Mouse (Mus musculus) lung, adult 2 months (tissue): Measurements from ENCODE around the gene Hypk. TPM values are rescaled to one million over a fixed set of nuclear protein-coding genes. Genes with fewer than 3 reads are reported as not detected.

Experiments
- DNase-seq: peaks from one replicate; pipeline ENCODE4 v3.0.0; 2022
- H3K4me1 ChIP-seq: fragments of 200-500 bp; 2 replicates; pipeline ENCODE4 v1.6.1; 2011; ENCODE audit warnings: low read length; ENCODE audit not compliant: control insufficient read depth, insufficient read depth
- H3K4me3 ChIP-seq: fragments of 200-500 bp; replicated peaks from 2 replicates; pipeline ENCODE3; 2011; ENCODE audit warnings: low read depth, mild to moderate bottlenecking, control low read depth, low read length; ENCODE audit errors: extremely low read depth
- CTCF ChIP-seq: fragments of 200-500 bp; IDR thresholded peaks from 2 replicates; pipeline ENCODE4 v1.5.1; 2011; ENCODE audit warnings: mild to moderate bottlenecking, low read length, control low read depth; ENCODE audit not compliant: insufficient read depth
- POLR2A ChIP-seq: fragments of 200-500 bp; IDR thresholded peaks from 2 replicates; pipeline ENCODE4 v1.6.1; 2011; ENCODE audit warnings: low read depth, mild to moderate bottlenecking, control low read depth, low read length, borderline replicate concordance; ENCODE audit errors: extremely low read depth
- WGBS: fragments of 180-500 bp; shearing (Covaris S2); methylation state at CpG from one replicate; pipeline ENCODE4 v1.1.7; 2018; 5-methylcytosine and 5-hydroxymethylcytosine counted together
- polyA plus RNA-seq: library from polyadenylated mRNA; depleted of rRNA; stranded (reverse); fragments of >200 nt; gene quantifications from 2 replicates; pipeline ENCODE4 v1.2.3, GENCODE M21; 2012

The Hypk gene
- polyA plus RNA-seq, 1 experiment: 10.1 TPM

GRCm38 (mm10) chr2:121423166-121423565 is 29.9 kb upstream of the Hypk start:
- Histone ChIP-seq H3K4me1 (peaks cover 6% of the 10 kb centered on the region; the same call in 1 of the 2 replicates), H3K4me3 (no peak overlapping the region)
- TF ChIP-seq POLR2A: no peak
- no peak for TF ChIP-seq CTCF
- 88% methylated on average over 2 of the region's 2 CpGs for WGBS
- DNase-seq: no peak

GRCm38 (mm10) chr2:121425890-121426289 is 27.2 kb upstream of the Hypk start:
- 91% methylated on average over 2 of the region's 2 CpGs for WGBS
- Histone ChIP-seq H3K4me3 (no peak overlapping the region), H3K4me1 (no peaks in the 10 kb centered on the region)
- no peak for TF ChIP-seq POLR2A
- TF ChIP-seq CTCF: no peak
- no peak for DNase-seq

- no peaks in the 10 kb centered on the region for H3K4me1 ChIP-seq
- TF ChIP-seq CTCF (no peak), POLR2A (no peak)
- DNase-seq: no peak
- 100% methylated on average over 1 of the region's 1 CpGs for WGBS
- no peak overlapping the region for H3K4me3 ChIP-seq
Measured at GRCm38 (mm10) chr2:121434854-121435253, 18.2 kb upstream of the Hypk start.

GRCm38 (mm10) chr2:121439746-121440145 is 13.3 kb upstream of the Hypk start:
- 0 out of 2 replicates have a peak, but pooled peaks cover 2% of the 10 kb centered on the region for H3K4me1 ChIP-seq
- H3K4me3 ChIP-seq: no peak overlapping the region
- WGBS: 67% methylated on average over 4 of the region's 4 CpGs
- DNase-seq: no peak
- TF ChIP-seq POLR2A: no peak
- no peak for TF ChIP-seq CTCF

- DNase-seq: no peak
- Histone ChIP-seq H3K4me1 (0 out of 2 replicates have a peak, but pooled peaks cover 2% of the 10 kb centered on the region), H3K4me3 (no peak overlapping the region)
- TF ChIP-seq CTCF (no peak), POLR2A (no peak)
- 64% methylated on average over 5 of the region's 5 CpGs for WGBS
Measured at GRCm38 (mm10) chr2:121440834-121441605, 12.1 kb upstream of the Hypk start.

- DNase-seq: no peak
- H3K4me1 ChIP-seq: 0 out of 2 replicates have a peak, but pooled peaks cover 2% of the 10 kb centered on the region
- 12% methylated on average over 11 of the region's 11 CpGs for WGBS
- no peak for TF ChIP-seq CTCF
- no peak for TF ChIP-seq POLR2A
- H3K4me3 ChIP-seq: peak overlapping the region; percentile 10
Measured at GRCm38 (mm10) chr2:121441800-121442199, 11.3 kb upstream of the Hypk start.

- Histone ChIP-seq H3K4me3 (peak overlapping the region; percentile 52), H3K4me1 (0 out of 2 replicates have a peak, but pooled peaks cover 2% of the 10 kb centered on the region)
- 2% methylated on average over 30 of the region's 30 CpGs for WGBS
- TF ChIP-seq CTCF (no peak), POLR2A (no peak)
- peak; percentile 84 for DNase-seq
Measured at GRCm38 (mm10) chr2:121442259-121443067, 10.6 kb upstream of the Hypk start.

- DNase-seq: no peak
- TF ChIP-seq CTCF: no peak
- TF ChIP-seq POLR2A: no peak
- H3K4me3 ChIP-seq: peak overlapping the region; percentile 19
- H3K4me1 ChIP-seq: 0 out of 2 replicates have a peak, but pooled peaks cover 2% of the 10 kb centered on the region
- 8% methylated on average over 8 of the region's 8 CpGs for WGBS
Measured at GRCm38 (mm10) chr2:121443068-121443349, 10.1 kb upstream of the Hypk start.

GRCm38 (mm10) chr2:121444178-121444577 is 8.9 kb upstream of the Hypk start, which contains the start of gene Ell3:
Gene Ell3 (minus strand): TSS chr2:121444278.
- 94% methylated on average over 1 of the region's 1 CpGs for WGBS
- no peak for TF ChIP-seq CTCF
- TF ChIP-seq POLR2A: no peak
- no peak for DNase-seq
- 0 out of 2 replicates have a peak, but pooled peaks cover 2% of the 10 kb centered on the region for H3K4me1 ChIP-seq
- no peak within 1 kb of the TSS for H3K4me3 ChIP-seq
